Mouse (Mus musculus) left cerebral cortex, postnatal 25 days (tissue): ENCODE data around the gene Mtch1. TPM values are rescaled to one million over a fixed set of nuclear protein-coding genes. Genes with fewer than 3 reads are reported as not detected.

Experiments used
- DNase-seq, 2 experiments: peaks; one replicate each; pipeline ENCODE4 v3.0.0; 2022; ENCODE audit warnings: low spot score in 2 of 2, mixed read lengths in 1 of 2
- intact Hi-C: fragments of 180-260 bp; cut with DNase I; formaldehyde crosslinking; loops from one replicate; pipeline ENCODE4 v1.15.1; 2025
- total RNA-seq, 2 experiments: library from RNA; stranded (reverse); gene quantifications; 2 replicates each; pipeline ENCODE4 v1.2.3; 2021

The Mtch1 gene
- total RNA-seq, 2 experiments from 2014 or later = 553 to 573 TPM

GRCm38 (mm10) chr17:29292996-29293395 is 54.7 kb downstream of the Mtch1 start:
- intact Hi-C loops = no loop called here
- no peak for DNase-seq

- intact Hi-C loops = no loop called here
- no peak for DNase-seq
Measured at GRCm38 (mm10) chr17:29291793-29292192, 55.9 kb downstream of the Mtch1 start.

- no peak for DNase-seq
- intact Hi-C loops = no loop called here
Measured at GRCm38 (mm10) chr17:29282216-29282952, 65.3 kb downstream of the Mtch1 start.

Other genes starting within 250 kb of the Mtch1 start
- gene Rab44, start 233.8 kb downstream of the Mtch1 start, total RNA-seq = under 1 TPM in 1 of 2 experiments, not detected in 1; 0.14 TPM
- gene Cpne5, start 109.8 kb downstream of the Mtch1 start, total RNA-seq = 100 to 1,000 TPM; 121 to 149 TPM
- gene Ppil1, start 83.7 kb downstream of the Mtch1 start, total RNA-seq = 10 to 100 TPM; 19.7 to 20.8 TPM
- 10 to 100 TPM; 86.2 to 93.7 TPM for gene BC004004, start 79.1 kb downstream of the Mtch1 start, total RNA-seq
- gene Pi16, start 30.3 kb downstream of the Mtch1 start, total RNA-seq = 1 to 10 TPM; 1.1 to 1.5 TPM
- 1 to 10 TPM; 5.2 to 6.8 TPM for gene Fgd2, start 13.0 kb upstream of the Mtch1 start, total RNA-seq
- 1 to 10 TPM; 6.8 to 7.4 TPM for gene Pim1, start 142.8 kb upstream of the Mtch1 start, total RNA-seq
- not detected for gene Gm17657, start 201.7 kb upstream of the Mtch1 start, total RNA-seq
- 10 to 100 TPM; 42.3 to 43.2 TPM for gene Tbc1d22b, start 201.9 kb upstream of the Mtch1 start, total RNA-seq
- not detected for gene Tmem217, start 204.5 kb upstream of the Mtch1 start, total RNA-seq